Mouse (Mus musculus) myocyte (in vitro differentiated cells): ENCODE results near the gene St8sia1.

ENCODE experiments used
- POLR2A ChIP-seq: IDR thresholded peaks from one replicate; pipeline ENCODE4 v1.6.1; 2011; ENCODE audit warnings: low read depth, mild to moderate bottlenecking, control low read depth, moderate library complexity; ENCODE audit not compliant: insufficient read length
- POLR2AphosphoS2 ChIP-seq: IDR thresholded peaks from one replicate; pipeline ENCODE4 v1.6.1; 2011; ENCODE audit warnings: low read depth, control low read depth; ENCODE audit not compliant: insufficient read length
- USF1 ChIP-seq: IDR thresholded peaks from one replicate; pipeline ENCODE4 v1.6.1; 2011; ENCODE audit warnings: low read depth, mild to moderate bottlenecking, control low read depth, moderate library complexity

GRCm38 (mm10) chr6:142938549-142939345 lies 25.5 kb downstream of the St8sia1 start:
- TF ChIP-seq POLR2AphosphoS2 = no peak
- TF ChIP-seq POLR2A = no peak
- TF ChIP-seq USF1 = no peak
